Mouse (Mus musculus) liver, embryonic 12.5 days (tissue): ENCODE results near the gene Btbd9. TPM values are rescaled to one million over a fixed set of nuclear protein-coding genes. Genes with fewer than 3 reads are reported as not detected.

ENCODE experiments used
- ATAC-seq: fragments of 200-750 bp; cut with Nextera tagmentation; 2 replicates; pipeline ENCODE4 v1.8.0; 2017; ENCODE audit warnings: moderate number of reproducible peaks, mild to moderate bottlenecking, moderate library complexity
- H3K27ac ChIP-seq: fragments of 300-500 bp; sonication (generic); 2 replicates; pipeline ENCODE4 v1.5.1; 2016; ENCODE audit warnings: mild to moderate bottlenecking
- H3K27me3 ChIP-seq: fragments of 300-500 bp; sonication (generic); replicated peaks from 2 replicates; pipeline ENCODE4 v1.6.1; 2016; ENCODE audit warnings: mild to moderate bottlenecking, moderate library complexity
- H3K36me3 ChIP-seq: fragments of 300-500 bp; sonication (generic); 2 replicates; pipeline ENCODE4 v1.6.1; 2016; ENCODE audit warnings: mild to moderate bottlenecking, moderate library complexity
- H3K4me1 ChIP-seq: fragments of 300-500 bp; sonication (generic); 2 replicates; pipeline ENCODE4 v1.6.1; 2016
- H3K4me2 ChIP-seq: fragments of 300-500 bp; sonication (generic); 2 replicates; pipeline ENCODE4 v1.6.1; 2016; ENCODE audit warnings: mild to moderate bottlenecking, moderate library complexity
- H3K4me3 ChIP-seq: fragments of 300-500 bp; sonication (generic); 2 replicates; pipeline ENCODE4 v1.5.1; 2016; ENCODE audit warnings: mild to moderate bottlenecking, moderate library complexity
- H3K9ac ChIP-seq: fragments of 300-500 bp; sonication (generic); 2 replicates; pipeline ENCODE4 v1.6.1; 2016; ENCODE audit warnings: mild to moderate bottlenecking, moderate library complexity
- H3K9me3 ChIP-seq: fragments of 300-500 bp; sonication (generic); replicated peaks from 2 replicates; pipeline ENCODE4 v1.6.1; 2016; ENCODE audit warnings: mild to moderate bottlenecking, moderate library complexity
- WGBS: fragments of 180-500 bp; shearing (Covaris S2); methylation state at CpG from one replicate; pipeline ENCODE4 v1.1.7; 2016; ENCODE audit not compliant: insufficient replicate concordance; 5-methylcytosine and 5-hydroxymethylcytosine counted together
- polyA plus RNA-seq: library from polyadenylated mRNA; unstranded; fragments of >200 nt; fragmentation: Nextera tagmentation; extraction: Ambion mirVana; gene quantifications from 2 replicates; pipeline ENCODE4 v1.2.1, GENCODE M21; 2016

Gene Btbd9
- polyA plus RNA-seq, 1 experiment from 2014 or later, result 21.6 TPM

DNA sequence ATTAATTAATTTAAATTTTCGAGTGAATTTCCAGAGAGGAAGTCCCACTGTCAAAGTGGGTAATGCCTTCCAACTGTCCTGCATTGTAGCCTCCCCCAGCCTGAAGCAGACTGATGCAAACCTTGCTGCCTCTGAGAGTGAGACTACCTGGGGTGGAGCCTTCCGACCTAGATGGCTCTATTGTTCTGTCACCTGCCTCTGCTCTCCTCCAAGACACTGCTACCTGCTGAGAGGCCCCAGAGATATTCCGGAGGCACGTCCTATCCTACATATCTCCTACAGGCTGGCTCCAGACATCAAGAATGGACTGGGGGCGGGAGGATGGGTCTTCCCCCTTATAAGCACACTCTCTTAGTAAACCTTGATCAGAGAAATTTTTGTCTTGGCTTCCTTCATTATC, 22.0 kb upstream of the Btbd9 start:
- peaks cover 93% of the 10 kb centered on the region for H3K36me3 ChIP-seq
- H3K27ac ChIP-seq, result no peak overlapping the region
- H3K27me3 ChIP-seq, result no peaks in the 10 kb centered on the region
- H3K4me3 ChIP-seq, result no peak overlapping the region
- ATAC-seq, result no peak
- WGBS, result 93% methylated on average over 5 of the region's 5 CpGs
- no peaks in the 10 kb centered on the region; the same call in 1 of the 2 replicates for H3K9me3 ChIP-seq
- no peak overlapping the region for H3K4me2 ChIP-seq
- no peak overlapping the region for H3K9ac ChIP-seq
- peaks cover 15% of the 10 kb centered on the region; the same call in 1 of the 2 replicates for H3K4me1 ChIP-seq

GRCm38 (mm10) chr17:30597786-30598185, 21.5 kb upstream of the Btbd9 start:
- WGBS, result 93% methylated on average over 9 of the region's 9 CpGs
- no peaks in the 10 kb centered on the region; the same call in 1 of the 2 replicates for H3K9me3 ChIP-seq

GRCm38 (mm10) chr17:30594846-30595245, 18.6 kb upstream of the Btbd9 start:
- no peak overlapping the region for H3K9ac ChIP-seq
- no peak overlapping the region for H3K4me3 ChIP-seq
- 74% methylated on average over 6 of the region's 6 CpGs for WGBS
- no peaks in the 10 kb centered on the region; the same call in 1 of the 2 replicates for H3K9me3 ChIP-seq
- no peaks in the 10 kb centered on the region for H3K27me3 ChIP-seq
- no peak overlapping the region for H3K4me2 ChIP-seq
- H3K4me1 ChIP-seq, result 0 out of 2 replicates have a peak, but pooled peaks cover 2% of the 10 kb centered on the region
- no peak for ATAC-seq
- H3K27ac ChIP-seq, result no peak overlapping the region
- H3K36me3 ChIP-seq, result peaks cover 85% of the 10 kb centered on the region

More at GRCm38 (mm10) chr17:30597786-30598185, 21.5 kb upstream of the Btbd9 start:
- H3K4me3 ChIP-seq, result no peak overlapping the region
- H3K4me1 ChIP-seq, result peaks cover 15% of the 10 kb centered on the region; the same call in 1 of the 2 replicates
- H3K27ac ChIP-seq, result no peak overlapping the region
- H3K36me3 ChIP-seq, result peaks cover 93% of the 10 kb centered on the region
- no peaks in the 10 kb centered on the region for H3K27me3 ChIP-seq
- H3K9ac ChIP-seq, result no peak overlapping the region
- no peak overlapping the region for H3K4me2 ChIP-seq
- no peak for ATAC-seq

DNA sequence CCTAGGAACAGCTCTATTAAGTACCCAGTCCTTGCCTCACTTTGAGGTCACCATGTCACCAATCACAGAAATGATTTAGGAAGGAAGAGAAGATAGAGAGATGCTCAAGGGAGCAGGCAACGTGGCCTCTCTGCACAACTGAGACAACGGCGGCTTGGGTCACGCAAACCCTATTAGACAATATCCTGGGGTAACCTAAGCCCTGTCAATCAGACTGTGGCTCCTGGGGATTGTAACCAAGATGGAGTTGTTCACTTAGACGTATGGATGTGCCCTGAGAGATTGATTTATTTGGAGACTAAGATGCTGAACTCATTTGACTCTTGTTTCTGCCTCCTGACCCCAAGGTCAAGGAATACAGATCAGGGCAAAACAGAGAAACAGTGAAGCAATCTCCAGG, 18.1 kb upstream of the Btbd9 start:
- Histone ChIP-seq H3K36me3 (peaks cover 82% of the 10 kb centered on the region), H3K4me1 (0 out of 2 replicates have a peak, but pooled peaks cover 2% of the 10 kb centered on the region), H3K4me2 (no peak overlapping the region), H3K27me3 (no peaks in the 10 kb centered on the region), H3K4me3 (no peak overlapping the region), H3K9me3 (no peaks in the 10 kb centered on the region; the same call in 1 of the 2 replicates), H3K9ac (no peak overlapping the region), H3K27ac (no peak overlapping the region)
- no peak for ATAC-seq
- WGBS, result 80% methylated on average over 5 of the region's 5 CpGs

DNA sequence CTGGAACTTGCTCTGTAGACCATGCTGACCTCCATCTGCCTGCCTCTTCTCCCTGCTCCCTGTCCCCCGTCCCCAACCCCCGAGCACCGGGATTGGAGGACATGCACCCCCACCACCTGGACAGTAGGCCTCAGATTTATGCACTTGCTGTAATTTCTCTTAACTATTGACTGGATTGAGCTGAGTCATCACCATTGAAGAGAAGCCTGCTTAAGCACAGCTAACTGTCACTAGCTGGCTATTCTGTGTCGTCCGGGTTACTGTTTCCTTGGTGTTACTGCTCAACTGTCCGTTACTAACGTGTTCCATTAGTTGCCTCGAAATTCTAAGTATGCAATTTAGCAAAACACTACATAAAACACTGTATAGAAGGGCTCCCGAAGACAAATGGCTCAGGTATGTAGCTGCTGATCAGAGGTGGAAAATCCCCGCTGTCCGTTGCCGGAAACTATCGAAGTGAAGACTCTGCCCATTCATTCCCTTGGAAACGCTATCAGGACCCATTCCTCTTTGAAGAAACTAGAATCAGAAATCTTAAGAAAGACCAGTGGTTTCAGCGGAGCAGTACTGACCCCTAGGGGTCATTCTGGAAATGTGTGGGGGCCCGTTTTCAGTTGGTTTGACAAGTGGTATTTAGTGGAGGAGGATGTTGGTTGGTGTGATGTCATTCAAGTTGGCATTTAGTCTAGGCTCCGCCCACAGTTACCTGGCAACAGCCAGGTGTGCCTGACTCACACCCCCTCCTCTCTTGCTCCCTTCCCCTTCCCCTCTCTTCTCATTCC, 14.3 kb upstream of the Btbd9 start:
- no peak for ATAC-seq
- Histone ChIP-seq H3K27ac (no peak overlapping the region), H3K4me3 (no peak overlapping the region), H3K27me3 (no peaks in the 10 kb centered on the region), H3K36me3 (peaks cover 45% of the 10 kb centered on the region), H3K9me3 (no peaks in the 10 kb centered on the region), H3K4me1 (0 out of 2 replicates have a peak, but pooled peaks cover 2% of the 10 kb centered on the region), H3K9ac (no peak overlapping the region), H3K4me2 (no peak overlapping the region)
- 66% methylated on average over 17 of the region's 17 CpGs for WGBS

- no peaks in the 10 kb centered on the region for H3K36me3 ChIP-seq
- H3K4me2 ChIP-seq, result no peak overlapping the region
- H3K9me3 ChIP-seq, result no peaks in the 10 kb centered on the region
- no peak overlapping the region for H3K27ac ChIP-seq
- H3K9ac ChIP-seq, result no peak overlapping the region
- H3K4me1 ChIP-seq, result no peaks in the 10 kb centered on the region
- no peak overlapping the region for H3K4me3 ChIP-seq
- H3K27me3 ChIP-seq, result no peaks in the 10 kb centered on the region
- ATAC-seq, result no peak
- 52% methylated on average over 2 of the region's 2 CpGs for WGBS
These were observed 7.1 kb upstream of the Btbd9 start for GRCm38 (mm10) chr17:30583258-30584001.

GRCm38 (mm10) chr17:30582313-30582712, 6.0 kb upstream of the Btbd9 start:
- H3K4me2 ChIP-seq, result no peak overlapping the region
- H3K9me3 ChIP-seq, result no peaks in the 10 kb centered on the region
- no peak overlapping the region for H3K9ac ChIP-seq
- no peak overlapping the region for H3K27ac ChIP-seq
- 74% methylated on average over 3 of the region's 3 CpGs for WGBS
- no peak for ATAC-seq
- no peak overlapping the region for H3K4me3 ChIP-seq
- H3K4me1 ChIP-seq, result peaks cover 1% of the 10 kb centered on the region
- no peaks in the 10 kb centered on the region for H3K36me3 ChIP-seq
- no peaks in the 10 kb centered on the region for H3K27me3 ChIP-seq

- no peaks in the 10 kb centered on the region for H3K36me3 ChIP-seq
- H3K4me2 ChIP-seq, result no peak overlapping the region
- 74% methylated on average over 6 of the region's 6 CpGs for WGBS
- no peak for ATAC-seq
- H3K9me3 ChIP-seq, result no peaks in the 10 kb centered on the region
- no peak overlapping the region for H3K4me3 ChIP-seq
- no peaks in the 10 kb centered on the region for H3K27me3 ChIP-seq
- H3K4me1 ChIP-seq, result peaks cover 10% of the 10 kb centered on the region
- H3K9ac ChIP-seq, result no peak overlapping the region
- H3K27ac ChIP-seq, result no peak overlapping the region
These were observed 4.9 kb upstream of the Btbd9 start for GRCm38 (mm10) chr17:30581201-30581600.

DNA sequence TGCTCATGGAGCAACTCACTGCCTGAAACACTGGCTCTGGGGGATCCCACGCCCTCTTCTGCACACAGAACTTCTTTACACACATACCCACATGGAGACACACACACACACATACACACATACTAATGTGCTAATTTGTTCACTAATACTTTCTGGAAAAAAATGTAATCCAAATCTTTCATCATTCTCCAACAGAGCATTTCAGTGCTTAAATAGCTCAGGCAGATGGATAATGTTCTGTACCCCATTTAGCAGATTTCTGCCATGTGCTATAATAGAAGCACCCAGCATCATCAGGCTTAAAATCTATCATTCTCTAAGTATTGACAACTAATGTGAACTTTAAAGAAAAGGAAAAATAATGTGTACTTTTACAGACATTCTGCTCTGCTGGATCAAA, 4.5 kb upstream of the Btbd9 start:
- peaks cover 10% of the 10 kb centered on the region for H3K4me1 ChIP-seq
- no peak for ATAC-seq
- H3K27me3 ChIP-seq, result no peaks in the 10 kb centered on the region
- 45% methylated on average over 1 of the region's 1 CpGs for WGBS
- H3K4me3 ChIP-seq, result no peak overlapping the region
- no peak overlapping the region for H3K27ac ChIP-seq
- H3K36me3 ChIP-seq, result no peaks in the 10 kb centered on the region
- H3K9me3 ChIP-seq, result no peaks in the 10 kb centered on the region
- H3K4me2 ChIP-seq, result no peak overlapping the region
- no peak overlapping the region for H3K9ac ChIP-seq

- ATAC-seq, result no peak
- no peaks in the 10 kb centered on the region for H3K36me3 ChIP-seq
- peak overlapping the region; percentile 90 for H3K4me2 ChIP-seq
- 50% methylated on average over 12 of the region's 12 CpGs for WGBS
- no peaks in the 10 kb centered on the region for H3K9me3 ChIP-seq
- peak overlapping the region; percentile 76 for H3K27ac ChIP-seq
- H3K27me3 ChIP-seq, result no peaks in the 10 kb centered on the region
- H3K4me1 ChIP-seq, result peaks cover 26% of the 10 kb centered on the region
- peak overlapping the region; percentile 84 for H3K4me3 ChIP-seq
- H3K9ac ChIP-seq, result peak overlapping the region; percentile 80
These were observed 658 bp upstream of the Btbd9 start for GRCm38 (mm10) chr17:30576946-30577345.

DNA sequence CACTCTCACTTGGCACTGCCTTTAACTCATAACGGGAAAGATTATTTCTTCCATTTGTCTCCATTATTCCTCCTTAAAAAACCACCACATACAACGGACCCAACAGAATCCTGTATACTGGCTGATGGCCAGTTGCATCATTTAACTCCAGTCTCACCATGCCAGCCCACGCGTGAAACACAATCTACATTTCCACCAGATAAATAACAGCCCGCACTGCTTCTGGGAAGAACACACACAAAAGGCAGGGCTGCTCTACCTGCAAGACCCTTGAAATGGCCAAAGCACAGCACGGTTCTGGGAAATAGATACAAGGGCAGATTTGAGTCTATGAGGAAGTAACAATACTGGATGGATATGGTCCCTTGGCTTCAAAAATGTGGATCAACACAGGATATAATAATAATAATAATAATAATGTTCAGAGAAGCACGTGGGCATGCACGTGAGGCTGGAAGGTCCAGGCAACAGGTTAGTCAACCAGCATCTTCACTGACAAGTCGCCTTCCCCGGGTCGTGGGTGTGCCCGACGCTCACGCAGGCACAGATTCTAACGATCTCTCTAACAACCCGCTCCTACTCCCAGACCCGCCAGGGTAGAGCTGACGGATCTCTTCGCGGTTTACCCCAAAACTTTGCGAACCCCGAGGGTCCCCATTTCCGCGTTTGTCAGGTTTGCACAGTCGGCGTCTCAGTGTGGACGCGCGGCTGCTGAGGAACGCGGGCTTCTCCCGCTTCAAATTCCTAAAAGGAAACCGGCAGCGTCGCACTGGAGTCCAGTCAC, 975 bp downstream of the Btbd9 start:
- H3K9me3 ChIP-seq, result no peaks in the 10 kb centered on the region
- H3K27ac ChIP-seq, result peak overlapping the region; percentile 76
- 4% methylated on average over 35 of the region's 35 CpGs for WGBS
- H3K9ac ChIP-seq, result peak overlapping the region; percentile 80
- H3K4me3 ChIP-seq, result peak overlapping the region; percentile 84
- H3K4me2 ChIP-seq, result peak overlapping the region; percentile 90
- H3K4me1 ChIP-seq, result peaks cover 34% of the 10 kb centered on the region
- ATAC-seq, result 0 out of 2 replicates have a peak, but pooled peaks have one; percentile 19
- no peaks in the 10 kb centered on the region for H3K36me3 ChIP-seq
- H3K27me3 ChIP-seq, result no peaks in the 10 kb centered on the region
